Mouse (Mus musculus): Measurements from ENCODE around the gene Rtl5.

DNA sequence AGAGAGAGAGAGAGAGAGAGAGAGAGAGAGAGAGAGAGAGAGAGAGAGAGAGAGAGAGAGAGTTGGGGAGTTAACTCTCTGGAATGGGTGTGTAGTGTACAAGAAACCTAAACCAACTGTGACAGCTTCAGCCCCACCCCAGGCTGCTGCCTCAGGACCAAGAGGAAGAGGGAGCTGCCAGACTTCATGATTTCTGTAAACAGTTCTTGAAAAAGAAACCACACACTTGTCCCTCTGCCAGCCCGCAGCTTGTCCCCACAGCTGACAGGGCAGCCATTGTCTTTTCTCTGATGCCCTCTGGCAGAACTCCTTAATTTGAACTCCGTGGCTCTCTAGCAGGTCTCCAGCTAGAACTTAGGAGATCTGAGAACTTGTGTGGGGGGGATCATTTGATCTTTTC lies 10.2 kb downstream of the Rtl5 start:
- TF ChIP-seq POLR2A (IDR thresholded peaks at IDR 0.05; ENCODE audit: borderline replicate concordance, extremely low read depth, insufficient read depth, insufficient read length, poor library complexity, severe bottlenecking) = no peak
- no peak for TF ChIP-seq CTCF (IDR thresholded peaks at IDR 0.05; ENCODE audit: borderline replicate concordance, extremely low read depth, insufficient read depth, insufficient read length)

All from brain, embryonic 14.5 days (tissue).